Mouse (Mus musculus) bone marrow macrophage, adult 2 months (primary cell): Measurements from ENCODE around the gene Rbm14.
"Not testable (repeated sequence)": the region's sequence is repeated elsewhere in the genome, so short reads cannot be mapped to it uniquely, and the experiment has no call there.

ENCODE experiments used
- CTCF ChIP-seq: IDR thresholded peaks from 2 replicates; pipeline ENCODE4 v1.5.1; 2012; ENCODE audit warnings: low read depth, mild to moderate bottlenecking, low read length, moderate library complexity
- POLR2A ChIP-seq: IDR thresholded peaks from 2 replicates; pipeline ENCODE4 v1.6.1; 2012; ENCODE audit warnings: mild to moderate bottlenecking, low read depth, low read length, borderline replicate concordance

GRCm38 (mm10) chr19:4760544-4760943 is 50.9 kb downstream of the Rbm14 start:
- TF ChIP-seq POLR2A, CTCF: not testable (repeated sequence)
